Mouse (Mus musculus) forebrain, postnatal 0 days (tissue): ENCODE results near the gene Adamts3. TPM values are rescaled to one million over a fixed set of nuclear protein-coding genes. Genes with fewer than 3 reads are reported as not detected.
A peak's percentile ranks its signal among the peaks of the same experiment; 100 is the strongest.

Source experiments
- ATAC-seq: fragments of 200-750 bp; cut with Nextera tagmentation; 2 replicates; pipeline ENCODE4 v1.8.0; 2017; ENCODE audit warnings: mild to moderate bottlenecking, moderate library complexity
- DNase-seq: peaks from one replicate; pipeline ENCODE4 v3.0.0-alpha.2; 2015
- H3K27ac ChIP-seq: fragments of 300-500 bp; sonication (generic); 2 replicates; pipeline ENCODE4 v1.5.1; 2014; ENCODE audit warnings: low read depth, mild to moderate bottlenecking, antibody characterized with exemption, low read length, moderate library complexity, mixed read lengths
- H3K27me3 ChIP-seq: fragments of 300-500 bp; sonication (generic); 2 replicates; pipeline ENCODE4 v1.6.1; 2014; ENCODE audit warnings: mild to moderate bottlenecking, low read length, mixed read lengths; ENCODE audit not compliant: insufficient read depth
- H3K36me3 ChIP-seq: fragments of 300-500 bp; sonication (generic); 2 replicates; pipeline ENCODE4 v1.6.1; 2014; ENCODE audit warnings: mild to moderate bottlenecking, moderate library complexity; ENCODE audit not compliant: insufficient read depth
- H3K4me1 ChIP-seq: fragments of 300-500 bp; sonication (generic); 2 replicates; pipeline ENCODE4 v1.6.1; 2014; ENCODE audit warnings: antibody characterized with exemption; ENCODE audit not compliant: insufficient read depth
- H3K4me2 ChIP-seq: fragments of 300-500 bp; sonication (generic); 2 replicates; pipeline ENCODE4 v1.6.1; 2014; ENCODE audit warnings: low read depth, mild to moderate bottlenecking, moderate library complexity
- H3K4me3 ChIP-seq: fragments of 300-500 bp; sonication (generic); 2 replicates; pipeline ENCODE4 v1.5.1; 2014; ENCODE audit warnings: low read depth, low read length, mixed read lengths
- H3K9ac ChIP-seq: fragments of 300-500 bp; sonication (generic); 2 replicates; pipeline ENCODE4 v1.6.1; 2014; ENCODE audit warnings: mild to moderate bottlenecking
- H3K9me3 ChIP-seq: fragments of 300-500 bp; sonication (generic); 2 replicates; pipeline ENCODE4 v1.6.1; 2016; ENCODE audit warnings: low read length
- CTCF ChIP-seq: sonication (generic); IDR thresholded peaks from 2 replicates; pipeline ENCODE4 v1.5.1; 2016; ENCODE audit warnings: antibody characterized with exemption, control low read depth, low read depth
- WGBS: fragments of 180-500 bp; shearing (Covaris S2); extraction: QIAGEN DNeasy Blood & Tissue Kit; methylation state at CpG from one replicate; pipeline ENCODE4 v1.1.7; 2014; 5-methylcytosine and 5-hydroxymethylcytosine counted together
- polyA plus RNA-seq: library from polyadenylated mRNA; unstranded; fragments of >200 nt; fragmentation: Nextera tagmentation; extraction: Ambion mirVana; gene quantifications from 2 replicates; pipeline ENCODE4 v1.2.1, GENCODE M21; 2015
- total RNA-seq: library from RNA; depleted of rRNA; stranded (reverse); fragments of >200 nt; gene quantifications from 2 replicates; pipeline ENCODE4 v1.2.3, GENCODE M21; 2014; rRNA removed

The Adamts3 gene
- total RNA-seq (27.0 and 32.2 TPM in 2 replicates), polyA plus RNA-seq (5.3 and 5.8 TPM in 2 replicates)

DNA sequence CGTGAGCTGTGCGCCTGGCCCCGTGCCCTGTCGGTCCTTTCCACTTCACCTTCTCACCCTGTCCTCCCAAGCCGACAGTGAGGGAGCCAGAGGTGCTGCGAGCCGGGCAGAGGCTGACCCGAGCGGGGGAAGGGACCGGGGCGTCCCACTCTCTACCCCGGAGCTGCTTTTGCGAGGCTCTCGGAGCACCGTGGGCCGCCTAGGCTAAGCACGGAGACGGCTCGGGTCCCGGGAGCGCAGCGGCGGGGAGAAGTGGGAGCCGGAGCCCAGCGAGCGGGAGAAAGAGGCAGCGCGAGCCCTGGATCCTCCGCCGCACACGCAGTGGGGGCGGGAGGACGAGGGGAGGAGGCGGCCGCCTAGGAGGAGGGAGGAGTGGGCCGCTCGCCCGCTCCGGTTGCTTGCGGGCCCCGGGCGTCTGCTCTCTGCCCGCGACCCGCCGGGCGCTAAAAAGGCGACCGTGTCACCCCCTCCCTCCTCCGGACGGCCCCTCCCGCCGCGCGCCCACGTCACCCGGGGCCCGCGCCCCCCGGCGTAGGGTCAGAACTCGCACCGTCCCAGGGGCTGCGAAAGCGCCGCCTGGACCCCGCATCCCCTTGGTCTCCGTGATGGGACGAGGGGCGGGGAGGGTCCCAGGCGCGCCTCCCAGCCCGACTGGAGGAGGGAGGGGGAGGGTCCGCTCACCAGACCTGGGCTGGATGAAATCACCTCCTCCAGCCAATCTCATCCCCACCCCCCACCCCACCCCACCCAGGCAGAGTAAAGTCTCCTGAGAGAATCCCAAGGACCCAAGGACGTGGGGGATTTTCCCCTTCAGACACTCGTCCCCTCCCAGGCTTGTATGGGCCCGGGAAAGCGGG, at the start of gene Adamts3:
Gene Adamts3, minus strand, starts transcription at position 284 of the 857 bp plus-strand sequence.
- Histone ChIP-seq H3K4me2 (peak within 1 kb of the TSS; percentile 96), H3K9ac (peak within 1 kb of the TSS; percentile 75), H3K27ac (peak within 1 kb of the TSS; percentile 84), H3K27me3 (no peaks in the 10 kb centered on the region), H3K4me1 (peaks cover 7% of the 10 kb centered on the region; the same call in 1 of the 2 replicates), H3K4me3 (peak within 1 kb of the TSS; percentile 81), H3K36me3 (no peaks in the 10 kb centered on the region), H3K9me3 (no peaks in the 10 kb centered on the region)
- TF ChIP-seq CTCF, result 0 out of 2 replicates have a peak, but pooled peaks have one; percentile 5
- WGBS, result under 1% methylated on average over 60 of the region's 78 CpGs
- peak; percentile 78 for DNase-seq
- ATAC-seq, result peak; percentile 84

DNA sequence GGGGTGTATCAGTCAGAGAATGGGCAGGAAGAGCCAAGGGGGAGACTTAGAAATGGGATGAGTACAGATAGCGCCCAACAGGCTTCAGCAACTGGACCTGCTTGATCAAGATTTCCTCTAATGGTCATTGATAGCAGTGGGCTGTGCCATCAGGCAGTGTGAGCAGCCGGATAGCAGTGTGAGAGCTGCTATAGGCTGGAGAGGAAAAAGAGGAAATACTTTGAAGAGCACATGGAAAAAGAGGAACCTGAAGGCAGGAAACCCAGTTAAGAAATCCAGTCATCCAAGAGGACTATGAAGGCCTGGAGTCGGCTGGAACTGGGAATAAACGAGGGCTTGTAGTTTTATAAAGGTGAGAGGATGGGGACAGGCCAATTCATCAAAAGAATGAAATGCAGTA, 48.4 kb upstream of the Adamts3 start:
- Histone ChIP-seq H3K9me3 (no peaks in the 10 kb centered on the region), H3K4me3 (no peak overlapping the region), H3K4me1 (no peaks in the 10 kb centered on the region), H3K27me3 (no peaks in the 10 kb centered on the region), H3K9ac (no peak overlapping the region), H3K27ac (no peak overlapping the region), H3K36me3 (no peaks in the 10 kb centered on the region), H3K4me2 (no peak overlapping the region)
- ATAC-seq (no peak), DNase-seq (no peak)
- WGBS, result 85% methylated on average over 4 of the region's 4 CpGs
- TF ChIP-seq CTCF, result no peak

GRCm38 (mm10) chr5:89912359-89912758, 29.2 kb upstream of the Adamts3 start:
- H3K4me3 ChIP-seq, result no peak overlapping the region
- H3K4me1 ChIP-seq, result no peaks in the 10 kb centered on the region
- no peaks in the 10 kb centered on the region for H3K9me3 ChIP-seq
- H3K36me3 ChIP-seq, result no peaks in the 10 kb centered on the region
- no peak overlapping the region for H3K9ac ChIP-seq
- H3K27me3 ChIP-seq, result no peaks in the 10 kb centered on the region
- ATAC-seq, result no peak
- no peak overlapping the region for H3K4me2 ChIP-seq
- H3K27ac ChIP-seq, result no peak overlapping the region
- TF ChIP-seq CTCF, result no peak
- no peak for DNase-seq

DNA sequence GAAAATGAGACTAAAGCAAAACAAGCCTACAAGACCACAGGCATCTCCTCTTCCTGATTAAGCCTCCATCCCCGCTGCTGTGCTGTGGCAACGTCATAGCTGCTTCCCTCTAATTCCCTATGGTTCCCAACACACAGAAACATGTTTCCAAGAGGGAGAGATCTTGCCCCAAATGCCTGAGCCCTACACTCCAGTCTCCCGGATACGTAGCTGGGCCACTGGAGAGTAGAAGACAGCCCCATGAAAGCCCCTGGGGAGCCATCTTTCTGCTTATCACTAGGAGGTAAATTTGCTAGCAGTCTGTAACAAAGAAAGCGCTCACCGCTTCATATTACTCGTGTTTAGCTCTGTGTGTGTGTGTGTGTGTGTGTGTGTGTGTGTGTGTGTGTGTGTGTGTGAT, 28.8 kb upstream of the Adamts3 start:
- 52% methylated on average over 7 of the region's 7 CpGs for WGBS
- TF ChIP-seq CTCF, result no peak
- Histone ChIP-seq H3K4me2 (no peak overlapping the region), H3K9me3 (no peaks in the 10 kb centered on the region), H3K9ac (no peak overlapping the region), H3K27ac (no peak overlapping the region), H3K4me3 (no peak overlapping the region), H3K4me1 (no peaks in the 10 kb centered on the region; the same call in 1 of the 2 replicates), H3K36me3 (no peaks in the 10 kb centered on the region), H3K27me3 (no peaks in the 10 kb centered on the region)
- ATAC-seq (peak; percentile 23; the same call in 1 of the 2 replicates), DNase-seq (no peak)

DNA sequence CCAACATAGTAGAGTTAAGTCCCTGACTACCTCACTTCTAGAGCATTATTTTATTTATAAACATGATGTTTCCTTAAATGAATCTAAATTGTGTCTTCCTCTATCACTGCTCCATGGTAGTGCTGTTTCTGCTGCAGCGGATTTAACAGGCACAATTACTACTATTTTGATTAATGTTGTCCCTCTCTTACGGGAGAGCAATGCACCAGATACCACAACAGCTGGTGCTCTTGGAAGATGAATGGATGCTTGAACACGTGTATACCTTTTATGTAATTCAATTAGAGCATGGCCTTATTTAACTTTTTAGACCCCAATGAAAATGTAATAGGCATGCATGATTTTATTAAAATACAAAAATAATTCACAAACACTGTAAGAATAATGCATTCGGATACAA, 28.4 kb upstream of the Adamts3 start:
- Histone ChIP-seq H3K27me3 (no peaks in the 10 kb centered on the region), H3K4me1 (no peaks in the 10 kb centered on the region; the same call in 1 of the 2 replicates), H3K36me3 (no peaks in the 10 kb centered on the region), H3K27ac (no peak overlapping the region), H3K4me3 (no peak overlapping the region), H3K4me2 (no peak overlapping the region), H3K9ac (no peak overlapping the region), H3K9me3 (no peaks in the 10 kb centered on the region)
- WGBS, result 66% methylated on average over 4 of the region's 4 CpGs
- ATAC-seq (no peak), DNase-seq (no peak)
- no peak for TF ChIP-seq CTCF

- Histone ChIP-seq H3K9ac (no peak overlapping the region), H3K4me3 (no peak overlapping the region), H3K27ac (no peak overlapping the region), H3K4me1 (no peaks in the 10 kb centered on the region; the same call in 1 of the 2 replicates), H3K27me3 (no peaks in the 10 kb centered on the region), H3K4me2 (no peak overlapping the region), H3K9me3 (no peaks in the 10 kb centered on the region), H3K36me3 (no peaks in the 10 kb centered on the region)
- ATAC-seq (no peak; the same call in 1 of the 2 replicates), DNase-seq (no peak)
- no peak for TF ChIP-seq CTCF
- WGBS, result 11% methylated on average over 13 of the region's 13 CpGs
Observed at GRCm38 (mm10) chr5:89906884-89907431, 23.8 kb upstream of the Adamts3 start.

DNA sequence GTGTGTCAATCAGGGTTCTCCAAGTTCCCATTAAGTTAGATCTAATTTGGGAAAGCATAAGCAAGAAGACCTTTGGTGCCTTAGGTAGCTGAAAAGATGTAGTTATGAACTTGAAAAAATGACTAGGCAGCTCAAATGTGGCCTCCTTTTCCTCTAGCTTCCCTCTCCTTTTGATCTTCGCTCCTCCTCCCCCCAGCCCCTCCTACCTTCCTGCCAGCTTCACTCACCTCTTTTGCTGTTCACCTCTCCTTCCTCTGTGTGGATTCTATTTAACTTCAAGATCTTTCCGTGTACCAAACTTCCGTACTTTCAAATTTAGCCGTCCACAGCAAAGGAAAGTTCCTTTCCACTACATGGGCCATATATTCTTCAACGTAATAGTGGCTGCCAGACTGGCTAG, 17.9 kb upstream of the Adamts3 start:
- ATAC-seq (no peak), DNase-seq (no peak)
- no peak overlapping the region for H3K4me3 ChIP-seq
- no peaks in the 10 kb centered on the region for H3K4me1 ChIP-seq
- H3K36me3 ChIP-seq, result no peaks in the 10 kb centered on the region
- H3K27ac ChIP-seq, result no peak overlapping the region
- no peaks in the 10 kb centered on the region for H3K9me3 ChIP-seq
- WGBS, result 92% methylated on average over 5 of the region's 5 CpGs
- H3K9ac ChIP-seq, result no peak overlapping the region
- no peaks in the 10 kb centered on the region for H3K27me3 ChIP-seq
- H3K4me2 ChIP-seq, result no peak overlapping the region
- no peak for TF ChIP-seq CTCF
